ENCODE assay signal across 8 mouse cellular contexts in genomic region chr2:166735469-166736001, GRCm38 (mm10). TPM values are rescaled to one million over a fixed set of nuclear protein-coding genes. Genes with fewer than 3 reads are reported as not detected.
DNase-seq lines count a peak whose midpoint lies in the region; ATAC-seq and TF ChIP-seq lines count a peak whose summit lies in the region.

No protein-coding gene starts in this region.

- H3K36me3 ChIP-seq in lung, embryonic 15.5 days: no peaks in the 10 kb centered on the region
- no peaks in the 10 kb centered on the region for H3K36me3 ChIP-seq in forebrain, postnatal 0 days (ENCODE audit: insufficient read depth)
- H3K36me3 ChIP-seq in limb, embryonic 15.5 days: no peaks in the 10 kb centered on the region
- H3K36me3 ChIP-seq in liver, embryonic 11.5 days (ENCODE audit: control insufficient read depth, insufficient read depth, low read length): no peaks in the 10 kb centered on the region

- DNase-seq in lung, postnatal 4 days: no peak
- DNase-seq in forebrain, postnatal 0 days: no peak
- no peak for DNase-seq in liver, embryonic 11.5 days (ENCODE audit: low spot score)
- no peak for DNase-seq in urinary bladder, adult 2 months (ENCODE audit: low spot score)
- no peak for DNase-seq in thymus, postnatal 0 days (ENCODE audit: low spot score)

- no peak overlapping the region for H3K9ac ChIP-seq in lung, embryonic 15.5 days
- 0 out of 2 replicates have a peak overlapping the region, but pooled peaks have one; percentile 10 for H3K9ac ChIP-seq in forebrain, postnatal 0 days
- H3K9ac ChIP-seq in limb, embryonic 15.5 days: no peak overlapping the region
- H3K9ac ChIP-seq in liver, embryonic 11.5 days (ENCODE audit: low read depth, low read length): no peak overlapping the region

- no peaks in the 10 kb centered on the region for H3K27me3 ChIP-seq in lung, embryonic 15.5 days
- H3K27me3 ChIP-seq in forebrain, postnatal 0 days (ENCODE audit: insufficient read depth, low read length): no peaks in the 10 kb centered on the region
- no peaks in the 10 kb centered on the region for H3K27me3 ChIP-seq in limb, embryonic 15.5 days
- no peaks in the 10 kb centered on the region for H3K27me3 ChIP-seq in liver, embryonic 11.5 days (replicated peaks; ENCODE audit: control insufficient read depth, insufficient read depth, low read length)

- no peak for ATAC-seq in lung, embryonic 15.5 days (ENCODE audit: borderline replicate concordance, extremely low read depth, low FRiP score, low TSS enrichment)
- ATAC-seq in forebrain, postnatal 0 days: no peak; the same call in 1 of the 2 replicates
- ATAC-seq in limb, embryonic 15.5 days (ENCODE audit: insufficient number of reproducible peaks, low FRiP score, low TSS enrichment, low read depth): no peak
- ATAC-seq in liver, embryonic 11.5 days (replicated peaks; ENCODE audit: low FRiP score): no peak
- no peak for ATAC-seq in monocyte, adult 5-6 weeks (replicated peaks; ENCODE audit: insufficient number of reproducible peaks, low FRiP score, low TSS enrichment, poor library complexity, severe bottlenecking)

- no peaks in the 10 kb centered on the region for H3K9me3 ChIP-seq in lung, embryonic 15.5 days
- H3K9me3 ChIP-seq in forebrain, postnatal 0 days (ENCODE audit: low read length): no peaks in the 10 kb centered on the region
- H3K9me3 ChIP-seq in limb, embryonic 15.5 days: no peaks in the 10 kb centered on the region
- H3K9me3 ChIP-seq in liver, embryonic 11.5 days (ENCODE audit: control insufficient read depth, low read length): no peaks in the 10 kb centered on the region

- 32% methylated on average over 15 of the region's 15 CpGs for WGBS in lung, embryonic 15.5 days
- 20% methylated on average over 15 of the region's 15 CpGs for WGBS in forebrain, postnatal 0 days
- WGBS in limb, embryonic 15.5 days: 13% methylated on average over 15 of the region's 15 CpGs
- WGBS in liver, embryonic 11.5 days: 49% methylated on average over 15 of the region's 15 CpGs

- no peaks in the 10 kb centered on the region for H3K4me1 ChIP-seq in lung, embryonic 15.5 days
- H3K4me1 ChIP-seq in forebrain, postnatal 0 days (ENCODE audit: insufficient read depth): peaks cover under 1% of the 10 kb centered on the region; the same call in 1 of the 2 replicates
- 0 out of 2 replicates have a peak, but pooled peaks cover 4% of the 10 kb centered on the region for H3K4me1 ChIP-seq in limb, embryonic 15.5 days
- no peaks in the 10 kb centered on the region for H3K4me1 ChIP-seq in liver, embryonic 11.5 days (replicated peaks; ENCODE audit: control insufficient read depth, insufficient read depth, low read length)

- TF ChIP-seq CTCF in forebrain, postnatal 0 days (IDR thresholded peaks at IDR 0.05; ENCODE audit: low read depth): no peak

- H3K4me2 ChIP-seq in lung, embryonic 15.5 days: peak overlapping the region; percentile 30; the same call in 1 of the 2 replicates
- 0 out of 2 replicates have a peak overlapping the region, but pooled peaks have one; percentile 10 for H3K4me2 ChIP-seq in forebrain, postnatal 0 days (ENCODE audit: low read depth)
- H3K4me2 ChIP-seq in limb, embryonic 15.5 days: peak overlapping the region; percentile 25
- H3K4me2 ChIP-seq in liver, embryonic 11.5 days: no peak overlapping the region

- no peak overlapping the region for H3K27ac ChIP-seq in lung, embryonic 15.5 days
- H3K27ac ChIP-seq in forebrain, postnatal 0 days (ENCODE audit: low read depth, low read length): no peak overlapping the region; the same call in 1 of the 2 replicates
- H3K27ac ChIP-seq in limb, embryonic 15.5 days: peak overlapping the region; percentile 40; the same call in 1 of the 2 replicates
- no peak overlapping the region for H3K27ac ChIP-seq in liver, embryonic 11.5 days (ENCODE audit: low read depth, low read length)

- no peak overlapping the region for H3K4me3 ChIP-seq in lung, embryonic 15.5 days
- H3K4me3 ChIP-seq in forebrain, postnatal 0 days (ENCODE audit: low read depth, low read length): no peak overlapping the region
- peak overlapping the region; percentile 7; the same call in 1 of the 2 replicates for H3K4me3 ChIP-seq in limb, embryonic 15.5 days
- H3K4me3 ChIP-seq in liver, embryonic 11.5 days (ENCODE audit: low read depth, low read length): no peak overlapping the region

RNA-seq across cellular contexts. Expression of gene Prex1, which starts 21.9 kb away (rescaled TPM):
- polyA plus RNA-seq in lung, embryonic 15.5 days (2015; fragmentation: Nextera tagmentation; extraction: Ambion mirVana): 10.2 and 10.6 TPM in 2 replicates
- total RNA-seq in forebrain, postnatal 0 days (2014; rRNA removed): 30.6 and 31.3 TPM in 2 replicates
- polyA plus RNA-seq in forebrain, postnatal 0 days (2015; fragmentation: Nextera tagmentation; extraction: Ambion mirVana): 14.5 and 17.5 TPM in 2 replicates
- 17.7 and 19.1 TPM in 2 replicates for polyA plus RNA-seq in limb, embryonic 15.5 days (2015; fragmentation: Nextera tagmentation; extraction: Ambion mirVana)
- 16.1 and 16.5 TPM in 2 replicates for polyA plus RNA-seq in liver, embryonic 11.5 days (2014; fragmentation: Nextera tagmentation; extraction: Ambion mirVana)
- polyA plus RNA-seq in urinary bladder, adult 2 months (2012; rRNA removed): 7.5 and 8.7 TPM in 2 replicates
- 118 to 236 TPM (median 124 TPM) in 3 replicates for total RNA-seq in monocyte, adult 5-6 weeks (2017)
- 41.9 and 49.8 TPM in 2 replicates for polyA plus RNA-seq in thymus, postnatal 0 days (2015; fragmentation: Nextera tagmentation; extraction: Ambion mirVana)

RNA-seq across cellular contexts. Expression of gene Trp53rkb, which starts 56.8 kb away (rescaled TPM):
- 6.8 and 7.5 TPM in 2 replicates for polyA plus RNA-seq in lung, embryonic 15.5 days (2015; fragmentation: Nextera tagmentation; extraction: Ambion mirVana)
- 13.2 and 15.2 TPM in 2 replicates for total RNA-seq in forebrain, postnatal 0 days (2014; rRNA removed)
- 7.8 and 8.2 TPM in 2 replicates for polyA plus RNA-seq in forebrain, postnatal 0 days (2015; fragmentation: Nextera tagmentation; extraction: Ambion mirVana)
- 5.5 and 6.1 TPM in 2 replicates for polyA plus RNA-seq in limb, embryonic 15.5 days (2015; fragmentation: Nextera tagmentation; extraction: Ambion mirVana)
- 7.6 and 9.5 TPM in 2 replicates for polyA plus RNA-seq in liver, embryonic 11.5 days (2014; fragmentation: Nextera tagmentation; extraction: Ambion mirVana)
- 4.6 and 5.1 TPM in 2 replicates for polyA plus RNA-seq in urinary bladder, adult 2 months (2012; rRNA removed)
- total RNA-seq in monocyte, adult 5-6 weeks (2017): 1.6 to 13.4 TPM (median 3.3 TPM) in 3 replicates
- polyA plus RNA-seq in thymus, postnatal 0 days (2015; fragmentation: Nextera tagmentation; extraction: Ambion mirVana): 9.3 and 9.4 TPM in 2 replicates
